Mouse (Mus musculus) limb, embryonic 11.5 days (tissue): ENCODE results near the gene Tmem265. TPM values are rescaled to one million over a fixed set of nuclear protein-coding genes. Genes with fewer than 3 reads are reported as not detected.

Experiments
- ATAC-seq: fragments of 200-750 bp; cut with Nextera tagmentation; 2 replicates; pipeline ENCODE4 v1.8.0; 2017; ENCODE audit warnings: low read depth; ENCODE audit not compliant: insufficient number of reproducible peaks, low FRiP score, low TSS enrichment
- DNase-seq: peaks from one replicate; pipeline ENCODE4 v3.0.0-alpha.2; 2015; ENCODE audit warnings: low spot score
- H3K27ac ChIP-seq: fragments of 300-500 bp; sonication (generic); replicated peaks from 2 replicates; pipeline ENCODE4 v1.5.1; 2014; ENCODE audit warnings: low read depth, mild to moderate bottlenecking, low read length
- H3K27me3 ChIP-seq: fragments of 300-500 bp; sonication (generic); 2 replicates; pipeline ENCODE4 v1.6.1; 2014; ENCODE audit warnings: mild to moderate bottlenecking, low read length, mixed read lengths; ENCODE audit not compliant: control insufficient read depth, insufficient read depth
- H3K36me3 ChIP-seq: fragments of 300-500 bp; sonication (generic); 2 replicates; pipeline ENCODE4 v1.6.1; 2014; ENCODE audit warnings: mild to moderate bottlenecking, low read length, moderate library complexity, mixed read lengths; ENCODE audit not compliant: control insufficient read depth, insufficient read depth
- H3K4me1 ChIP-seq: fragments of 300-500 bp; sonication (generic); 2 replicates; pipeline ENCODE4 v1.6.1; 2014; ENCODE audit warnings: low read length, mixed read lengths; ENCODE audit not compliant: control insufficient read depth, insufficient read depth
- H3K4me2 ChIP-seq: fragments of 300-500 bp; sonication (generic); 2 replicates; pipeline ENCODE4 v1.6.1; 2014; ENCODE audit warnings: low read depth, mild to moderate bottlenecking, moderate library complexity; ENCODE audit not compliant: severe bottlenecking
- H3K4me3 ChIP-seq: fragments of 300-500 bp; sonication (generic); 2 replicates; pipeline ENCODE4 v1.5.1; 2014; ENCODE audit warnings: low read depth, low read length
- H3K9ac ChIP-seq: fragments of 300-500 bp; sonication (generic); 2 replicates; pipeline ENCODE4 v1.6.1; 2014; ENCODE audit warnings: mild to moderate bottlenecking, low read length
- H3K9me3 ChIP-seq: fragments of 300-500 bp; sonication (generic); 2 replicates; pipeline ENCODE4 v1.6.1; 2016; ENCODE audit warnings: low read length; ENCODE audit not compliant: control insufficient read depth
- WGBS: fragments of 180-500 bp; shearing (Covaris S2); extraction: QIAGEN DNeasy Blood & Tissue Kit; methylation state at CpG from one replicate; pipeline ENCODE4 v1.1.7; 2014; 5-methylcytosine and 5-hydroxymethylcytosine counted together
- polyA plus RNA-seq: library from polyadenylated mRNA; unstranded; fragments of >200 nt; fragmentation: Nextera tagmentation; extraction: Ambion mirVana; gene quantifications from 2 replicates; pipeline ENCODE4 v1.2.1, GENCODE M21; 2014

Tmem265 gene
- polyA plus RNA-seq, 1 experiment from 2014 or later = 4.7 TPM

- ATAC-seq = no peak
- WGBS = 87% methylated on average over 14 of the region's 14 CpGs
Observed at GRCm38 (mm10) chr7:127592575-127592974, 31.4 kb downstream of the Tmem265 start.

GRCm38 (mm10) chr7:127596747-127597146 lies 35.6 kb downstream of the Tmem265 start:
- Histone ChIP-seq H3K9ac (no peak overlapping the region), H3K9me3 (no peaks in the 10 kb centered on the region), H3K27me3 (no peaks in the 10 kb centered on the region), H3K4me1 (no peaks in the 10 kb centered on the region), H3K4me2 (no peak overlapping the region), H3K4me3 (no peak overlapping the region), H3K36me3 (peaks cover 56% of the 10 kb centered on the region), H3K27ac (no peak overlapping the region)
- no peak for DNase-seq
- 93% methylated on average over 17 of the region's 17 CpGs for WGBS
- ATAC-seq = no peak

More at GRCm38 (mm10) chr7:127592575-127592974, 31.4 kb downstream of the Tmem265 start:
- Histone ChIP-seq H3K4me3 (no peak overlapping the region), H3K4me2 (no peak overlapping the region), H3K27me3 (no peaks in the 10 kb centered on the region), H3K9me3 (no peaks in the 10 kb centered on the region), H3K36me3 (peaks cover 44% of the 10 kb centered on the region), H3K9ac (no peak overlapping the region), H3K27ac (no peak overlapping the region), H3K4me1 (peaks cover 3% of the 10 kb centered on the region)
- no peak for DNase-seq

- Histone ChIP-seq H3K27ac (no peak overlapping the region), H3K9ac (no peak overlapping the region), H3K4me3 (no peak overlapping the region), H3K4me2 (no peak overlapping the region), H3K9me3 (no peaks in the 10 kb centered on the region), H3K36me3 (peaks cover 45% of the 10 kb centered on the region), H3K4me1 (no peaks in the 10 kb centered on the region), H3K27me3 (no peaks in the 10 kb centered on the region)
- WGBS = 96% methylated on average over 7 of the region's 7 CpGs
- ATAC-seq (no peak), DNase-seq (no peak)
Observed at GRCm38 (mm10) chr7:127600612-127601011, 39.4 kb downstream of the Tmem265 start.

- WGBS = 85% methylated on average over 4 of the region's 4 CpGs
- Histone ChIP-seq H3K27ac (no peak overlapping the region), H3K9ac (no peak overlapping the region), H3K36me3 (peaks cover 37% of the 10 kb centered on the region), H3K4me1 (no peaks in the 10 kb centered on the region), H3K4me3 (no peak overlapping the region), H3K27me3 (no peaks in the 10 kb centered on the region), H3K9me3 (no peaks in the 10 kb centered on the region), H3K4me2 (no peak overlapping the region)
- ATAC-seq (no peak), DNase-seq (no peak)
Observed at GRCm38 (mm10) chr7:127601735-127602134, 40.5 kb downstream of the Tmem265 start.

GRCm38 (mm10) chr7:127602903-127603302 lies 41.7 kb downstream of the Tmem265 start:
- WGBS = 90% methylated on average over 2 of the region's 2 CpGs
- Histone ChIP-seq H3K27ac (no peak overlapping the region), H3K36me3 (peaks cover 26% of the 10 kb centered on the region), H3K4me3 (no peak overlapping the region), H3K4me2 (no peak overlapping the region), H3K4me1 (no peaks in the 10 kb centered on the region), H3K9ac (no peak overlapping the region), H3K27me3 (no peaks in the 10 kb centered on the region), H3K9me3 (no peaks in the 10 kb centered on the region)
- ATAC-seq (no peak), DNase-seq (no peak)

GRCm38 (mm10) chr7:127604256-127604655 lies 43.1 kb downstream of the Tmem265 start:
- Histone ChIP-seq H3K4me1 (no peaks in the 10 kb centered on the region), H3K9ac (no peak overlapping the region), H3K4me3 (no peak overlapping the region), H3K27ac (no peak overlapping the region), H3K4me2 (no peak overlapping the region), H3K36me3 (peaks cover 27% of the 10 kb centered on the region), H3K9me3 (no peaks in the 10 kb centered on the region), H3K27me3 (no peaks in the 10 kb centered on the region)
- ATAC-seq (no peak), DNase-seq (no peak)
- 89% methylated on average over 10 of the region's 10 CpGs for WGBS

GRCm38 (mm10) chr7:127607150-127607549 lies 46.0 kb downstream of the Tmem265 start:
- no peak for DNase-seq
- H3K4me2 ChIP-seq = no peak overlapping the region
- H3K27me3 ChIP-seq = no peaks in the 10 kb centered on the region
- no peak for ATAC-seq
- H3K4me1 ChIP-seq = no peaks in the 10 kb centered on the region
- H3K9ac ChIP-seq = no peak overlapping the region
- WGBS = 91% methylated on average over 6 of the region's 6 CpGs
- no peak overlapping the region for H3K27ac ChIP-seq
- no peaks in the 10 kb centered on the region for H3K9me3 ChIP-seq
- peaks cover 35% of the 10 kb centered on the region for H3K36me3 ChIP-seq
- no peak overlapping the region for H3K4me3 ChIP-seq

- no peak overlapping the region for H3K4me3 ChIP-seq
- H3K9ac ChIP-seq = no peak overlapping the region
- no peaks in the 10 kb centered on the region for H3K9me3 ChIP-seq
- no peak for ATAC-seq
- WGBS = 97% methylated on average over 29 of the region's 29 CpGs
- no peak for DNase-seq
- H3K27ac ChIP-seq = no peak overlapping the region
- H3K27me3 ChIP-seq = no peaks in the 10 kb centered on the region
- H3K4me2 ChIP-seq = no peak overlapping the region
- H3K4me1 ChIP-seq = no peaks in the 10 kb centered on the region
- H3K36me3 ChIP-seq = peaks cover 31% of the 10 kb centered on the region
Observed at GRCm38 (mm10) chr7:127611011-127611410, 49.8 kb downstream of the Tmem265 start.

- H3K4me1 ChIP-seq = no peaks in the 10 kb centered on the region
- ATAC-seq = no peak
- no peak overlapping the region for H3K9ac ChIP-seq
- 94% methylated on average over 26 of the region's 26 CpGs for WGBS
- H3K4me2 ChIP-seq = no peak overlapping the region
- DNase-seq = no peak
- no peak overlapping the region for H3K27ac ChIP-seq
- no peak overlapping the region for H3K4me3 ChIP-seq
- no peaks in the 10 kb centered on the region for H3K9me3 ChIP-seq
- H3K36me3 ChIP-seq = peaks cover 31% of the 10 kb centered on the region
- H3K27me3 ChIP-seq = no peaks in the 10 kb centered on the region
Observed at GRCm38 (mm10) chr7:127611561-127611960, 50.4 kb downstream of the Tmem265 start.
